Mouse (Mus musculus) ES-E14 (cell line): ENCODE results near the gene Fsd1. TPM values are rescaled to one million over a fixed set of nuclear protein-coding genes. Genes with fewer than 3 reads are reported as not detected.

Experiments
- DNase-seq: peaks from one replicate; pipeline ENCODE4 v3.0.0-alpha.2; 2013; ENCODE audit warnings: low read depth, low spot score
- H3K27ac ChIP-seq: 2 replicates; pipeline ENCODE4 v1.5.1; 2012; ENCODE audit warnings: low read depth, mild to moderate bottlenecking, low read length, moderate library complexity, mixed read lengths; ENCODE audit not compliant: poor library complexity, insufficient read depth, severe bottlenecking
- H3K36me3 ChIP-seq: 2 replicates; pipeline ENCODE4 v1.6.1; 2012; ENCODE audit warnings: mild to moderate bottlenecking, low read length, moderate library complexity, mixed read lengths; ENCODE audit not compliant: control insufficient read depth, poor library complexity, insufficient read depth, severe bottlenecking
- H3K4me1 ChIP-seq, 2 experiments: fragments of 150-350 bp in 1 of 2; sonication (generic) in 1 of 2; 2 replicates each; pipeline ENCODE4 v1.6.1; 2012; ENCODE audit warnings: low read length in 2 of 2, mild to moderate bottlenecking in 1 of 2, mixed read lengths in 1 of 2; ENCODE audit not compliant: control insufficient read depth in 2 of 2, insufficient read depth in 2 of 2, poor library complexity in 1 of 2
- H3K4me3 ChIP-seq, 2 experiments: fragments of 150-350 bp in 1 of 2; sonication (generic) in 1 of 2; 2 replicates each; pipeline ENCODE4 v1.5.1; 2012; ENCODE audit warnings: low read length in 2 of 2, low read depth in 1 of 2, mild to moderate bottlenecking in 1 of 2, mixed read lengths in 1 of 2; ENCODE audit not compliant: insufficient read depth in 1 of 2, poor library complexity in 1 of 2, severe bottlenecking in 1 of 2
- H3K9ac ChIP-seq: 2 replicates; pipeline ENCODE4 v1.6.1; 2012; ENCODE audit warnings: low read depth, mild to moderate bottlenecking, low read length, mixed read lengths; ENCODE audit not compliant: poor library complexity, insufficient read depth, severe bottlenecking
- H3K9me3 ChIP-seq: fragments of 150-350 bp; sonication (generic); 2 replicates; pipeline ENCODE4 v1.6.1; 2012; ENCODE audit warnings: low read depth, mild to moderate bottlenecking, low read length; ENCODE audit not compliant: control insufficient read depth, insufficient read depth
- CHD2 ChIP-seq: IDR thresholded peaks from 2 replicates; pipeline ENCODE4 v1.6.1; 2014; ENCODE audit warnings: mild to moderate bottlenecking, low read depth, low read length, inconsistent platforms
- HCFC1 ChIP-seq: IDR thresholded peaks from 2 replicates; pipeline ENCODE4 v1.6.1; 2012; ENCODE audit warnings: low read length, inconsistent platforms, borderline replicate concordance; ENCODE audit not compliant: insufficient read depth
- MAFK ChIP-seq: IDR thresholded peaks from 2 replicates; pipeline ENCODE4 v1.6.1; 2014; ENCODE audit warnings: mild to moderate bottlenecking, low read depth, low read length, inconsistent platforms; ENCODE audit not compliant: insufficient read depth
- ZC3H11A ChIP-seq: IDR thresholded peaks from 2 replicates; pipeline ENCODE4 v1.6.1; 2012; ENCODE audit warnings: low read depth, mild to moderate bottlenecking, inconsistent platforms, low read length, borderline replicate concordance
- ZNF384 ChIP-seq: IDR thresholded peaks from 2 replicates; pipeline ENCODE4 v1.6.1; 2012; ENCODE audit warnings: low read depth, low read length, inconsistent platforms
- in situ Hi-C, 2 experiments: fragments of 600-800 bp; cut with MboI; formaldehyde crosslinking; loops; one replicate each; pipeline ENCODE4 v1.15.1; 2025; ENCODE audit warnings: low sequenced_read_pairs in 2 of 2, inconsistent platforms in 1 of 2; ENCODE audit not compliant: unreplicated experiment in 2 of 2
- total RNA-seq: library from RNA; depleted of rRNA; stranded (reverse); fragments of 300-350 nt; gene quantifications from 2 replicates; pipeline ENCODE4 v1.2.3, GENCODE M21; 2012; rRNA removed

Gene Fsd1
- total RNA-seq, 1 experiment, result 24.2 TPM

DNA sequence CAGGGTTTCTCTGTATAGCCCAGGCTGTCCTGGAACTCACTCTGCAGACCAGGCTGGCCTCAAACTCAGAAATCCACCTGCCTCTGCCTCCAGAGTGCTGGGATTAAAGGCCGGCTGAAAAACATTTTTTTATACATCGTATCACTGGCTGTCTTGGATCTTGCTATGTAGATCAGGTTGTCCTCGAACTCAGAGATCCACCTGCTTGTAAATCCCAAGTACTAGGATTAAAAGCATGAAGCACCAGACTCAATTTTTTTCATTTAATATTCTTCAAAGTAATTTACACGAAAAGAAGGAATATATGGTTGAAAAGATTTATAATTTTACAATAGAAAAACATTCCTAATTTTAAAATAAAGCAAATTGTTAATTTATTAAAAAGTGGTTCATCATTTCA, 53.0 kb downstream of the Fsd1 start:
- TF ChIP-seq HCFC1, result no peak
- TF ChIP-seq ZC3H11A, result no peak
- no peak for TF ChIP-seq MAFK
- no peak for DNase-seq
- no peak overlapping the region for H3K27ac ChIP-seq
- peaks cover 2 to 12% of the 10 kb centered on the region in 2 experiments for H3K4me1 ChIP-seq
- in situ Hi-C loops, result no loop called here
- no peaks in the 10 kb centered on the region for H3K9me3 ChIP-seq
- no peak overlapping the region for H3K9ac ChIP-seq
- peaks cover 18% of the 10 kb centered on the region for H3K36me3 ChIP-seq
- H3K4me3 ChIP-seq, result peak overlapping the region in 1 of 2 experiments; percentile 74; a peak in 3 of 4 replicates

DNA sequence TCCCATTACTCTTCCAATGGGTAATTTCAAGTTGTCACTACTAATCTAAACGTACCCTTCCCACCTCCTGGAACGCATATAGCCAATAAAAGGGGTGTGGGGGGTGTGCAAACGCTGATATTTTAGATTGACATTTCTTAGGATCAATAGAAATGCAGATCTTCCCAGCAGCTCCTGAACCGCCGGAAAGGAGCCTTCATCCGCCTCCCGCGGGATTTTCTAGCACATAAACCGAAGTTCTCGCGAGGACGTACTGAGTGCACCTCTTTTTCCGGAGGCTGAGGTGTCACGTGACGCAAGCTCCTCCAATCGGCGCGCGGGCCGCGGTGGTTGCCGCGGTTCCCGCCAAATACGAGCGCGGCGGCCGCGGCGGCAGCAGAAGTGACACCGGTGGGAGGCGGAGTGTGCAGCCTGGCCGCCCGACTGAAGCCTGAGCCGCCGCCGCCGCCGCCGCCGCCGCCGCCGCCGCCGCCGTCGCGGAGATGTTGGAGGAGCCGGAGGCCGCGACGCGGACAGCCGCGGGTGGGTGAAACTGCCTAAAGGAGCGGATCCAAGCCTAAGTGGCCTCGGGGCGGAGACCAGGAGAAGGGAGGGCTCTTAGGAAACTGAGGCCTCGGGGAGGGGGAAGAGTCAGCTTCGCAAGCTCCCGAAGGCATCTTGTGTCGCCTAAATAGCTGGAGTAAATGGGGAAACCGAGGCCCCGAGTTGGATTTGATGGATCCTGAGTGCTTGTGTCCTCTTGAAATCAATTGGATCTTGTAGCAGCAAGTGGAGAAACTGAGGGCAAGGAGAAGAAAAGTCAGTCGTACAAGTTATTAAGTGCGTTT, 53.9 kb downstream of the Fsd1 start, which contains the start of gene Chaf1a:
Chaf1a (plus strand) TSS at position 410 of the 827 bp plus-strand sequence.
- peak within 1 kb of the TSS; percentile 97 for H3K9ac ChIP-seq
- peaks cover 15% of the 10 kb centered on the region for H3K36me3 ChIP-seq
- peak within 1 kb of the TSS; percentile 80 to 91 for H3K4me3 ChIP-seq
- DNase-seq, result peak; percentile 96
- H3K4me1 ChIP-seq, result peaks cover 2 to 5% of the 10 kb centered on the region in 2 experiments
- peak; percentile 98 for TF ChIP-seq CHD2
- TF ChIP-seq ZNF384, result no peak
- in situ Hi-C loops, result no loop called here
- H3K27ac ChIP-seq, result peak within 1 kb of the TSS; percentile 51
- no peaks in the 10 kb centered on the region for H3K9me3 ChIP-seq

DNA sequence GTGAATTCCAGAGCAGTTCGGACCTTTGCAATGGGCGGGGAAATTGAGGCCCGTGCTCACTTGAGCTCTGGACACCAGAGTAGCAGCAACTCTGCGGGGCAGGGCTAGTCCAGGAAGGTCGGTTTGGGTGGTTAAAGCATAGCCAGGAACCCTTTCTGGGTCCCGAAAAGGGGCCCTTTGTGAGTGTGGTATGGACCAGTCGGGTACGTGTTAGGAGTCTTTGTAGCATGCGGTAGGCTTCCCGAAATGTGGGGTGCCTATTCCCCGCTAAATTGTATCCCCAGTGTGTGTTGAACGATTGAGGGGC, 54.5 kb downstream of the Fsd1 start:
- Histone ChIP-seq H3K9ac (peak overlapping the region; percentile 97), H3K27ac (peak overlapping the region; percentile 51), H3K9me3 (no peaks in the 10 kb centered on the region), H3K4me1 (peaks cover 0 to 4% of the 10 kb centered on the region in 2 experiments; a peak in 2 of 4 replicates), H3K4me3 (peak overlapping the region; percentile 80 to 91), H3K36me3 (peaks cover 19% of the 10 kb centered on the region)
- TF ChIP-seq ZC3H11A (no peak), MAFK (no peak)
- no peak for DNase-seq
- in situ Hi-C loops, result no loop called here

Other genes with a start within 250 kb of the Fsd1 start
- not detected in 2 replicates for gene Adgre4, start 236.5 kb upstream of the Fsd1 start, total RNA-seq
- gene Zfp119a, start 107.6 kb upstream of the Fsd1 start, total RNA-seq, result 4.2 and 5.4 TPM in 2 replicates
- gene Zfp959, start 94.4 kb upstream of the Fsd1 start, total RNA-seq, result 6.6 and 6.9 TPM in 2 replicates
- 3.9 and 4.6 TPM in 2 replicates for gene Zfp119b, start 37.0 kb upstream of the Fsd1 start, total RNA-seq
- gene Ebi3, start 33.9 kb upstream of the Fsd1 start, total RNA-seq, result 0.49 and 0.74 TPM in 2 replicates
- 14.0 and 14.7 TPM in 2 replicates for gene Yju2, start 27.4 kb upstream of the Fsd1 start, total RNA-seq
- 1.5 and 2.4 TPM in 2 replicates for gene Shd, start 16.0 kb upstream of the Fsd1 start, total RNA-seq
- 3.4 and 6.4 TPM in 2 replicates for gene Stap2, start 19.1 kb downstream of the Fsd1 start, total RNA-seq
- gene Mpnd, start 19.2 kb downstream of the Fsd1 start, total RNA-seq, result 39.0 and 61.5 TPM in 2 replicates
- gene Sh3gl1, start 50.1 kb downstream of the Fsd1 start, total RNA-seq, result 67.7 and 73.8 TPM in 2 replicates
- 48.3 and 57.9 TPM in 2 replicates for gene Chaf1a, start 53.9 kb downstream of the Fsd1 start, total RNA-seq
- 34.8 and 38.8 TPM in 2 replicates for gene Ubxn6, start 88.5 kb downstream of the Fsd1 start, total RNA-seq
- 165 and 204 TPM in 2 replicates for gene Hdgfl2, start 93.1 kb downstream of the Fsd1 start, total RNA-seq
- gene Plin4, start 123.3 kb downstream of the Fsd1 start, total RNA-seq, result 0.31 and 0.69 TPM in 2 replicates
- gene Plin5, start 131.1 kb downstream of the Fsd1 start, total RNA-seq, result 1.4 and 2.1 TPM in 2 replicates
- not detected in 2 replicates for gene Lrg1, start 135.5 kb downstream of the Fsd1 start, total RNA-seq
- 2.9 and 7.1 TPM in 2 replicates for gene Sema6b, start 153.8 kb downstream of the Fsd1 start, total RNA-seq
- gene Tnfaip8l1, start 176.0 kb downstream of the Fsd1 start, total RNA-seq, result 1.3 and 1.7 TPM in 2 replicates
- 71.1 and 95.2 TPM in 2 replicates for gene Mydgf, start 197.4 kb downstream of the Fsd1 start, total RNA-seq
- 27.4 and 27.5 TPM in 2 replicates for gene Dpp9, start 232.4 kb downstream of the Fsd1 start, total RNA-seq